Mouse (Mus musculus): ENCODE measurements around the gene Rai14. TPM values are rescaled to one million over a fixed set of nuclear protein-coding genes. Genes with fewer than 3 reads are reported as not detected.

Gene Rai14
- total RNA-seq, 2 experiments from 2014 or later = 4.1 to 4.4 TPM

- no peak for TF ChIP-seq CTCF (conservative IDR thresholded peaks at IDR 0.05)
- no peak overlapping the region for H3K27ac ChIP-seq
Measured at GRCm38 (mm10) chr15:10717284-10717683, 2.9 kb upstream of the Rai14 start.

GRCm38 (mm10) chr15:10715966-10716365 is 1.5 kb upstream of the Rai14 start:
- no peak for DNase-seq (ENCODE audit: low spot score in 2 of 2)
- no peak for TF ChIP-seq CTCF (conservative IDR thresholded peaks at IDR 0.05)
- H3K27ac ChIP-seq = no peak overlapping the region
- H3K4me3 ChIP-seq = no peak overlapping the region

More at GRCm38 (mm10) chr15:10717284-10717683, 2.9 kb upstream of the Rai14 start:
- H3K4me3 ChIP-seq = no peak overlapping the region
- no peak for DNase-seq (ENCODE audit: low spot score in 2 of 2)

- Histone ChIP-seq H3K27ac (peak overlapping the region; percentile 43), H3K4me3 (peak overlapping the region; percentile 72)
- DNase-seq (ENCODE audit: low spot score in 2 of 2) = no peak
- no peak for TF ChIP-seq CTCF (conservative IDR thresholded peaks at IDR 0.05)
Measured at GRCm38 (mm10) chr15:10715139-10715505, 698 bp upstream of the Rai14 start.

DNA sequence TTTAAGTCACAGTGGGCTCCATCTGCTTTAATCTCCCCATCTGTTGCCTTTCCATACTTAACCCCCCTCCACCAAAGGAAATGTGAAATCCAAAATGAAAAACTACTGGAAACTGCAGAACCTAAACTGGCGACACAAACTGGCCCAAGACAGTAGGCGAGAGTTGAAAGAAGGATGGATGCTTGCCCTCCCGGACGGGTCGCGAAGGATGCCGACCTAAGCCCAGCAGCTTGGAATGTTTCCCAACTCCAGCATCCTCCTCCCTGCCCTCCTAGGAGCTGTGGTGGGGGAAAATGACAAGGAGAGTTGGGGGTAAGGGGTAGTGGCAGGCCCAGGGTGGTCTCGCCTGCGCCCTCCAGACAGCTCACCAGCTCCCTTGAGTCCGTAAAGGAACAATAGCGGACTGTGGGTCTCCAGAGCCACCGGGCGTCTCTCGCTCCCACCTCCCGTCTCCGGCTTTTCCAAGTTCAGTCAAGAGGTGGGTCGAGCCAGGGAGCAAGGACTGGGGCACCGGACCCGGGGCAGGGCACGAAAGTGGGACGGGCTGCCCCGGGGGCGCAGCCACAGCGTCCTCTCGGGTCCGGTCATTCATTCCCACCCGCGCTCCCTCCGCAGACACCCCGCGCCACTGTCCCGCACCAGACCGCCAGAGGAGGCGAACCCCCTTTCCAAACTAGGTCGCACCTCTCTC is 653 bp downstream of the Rai14 start:
- H3K27ac ChIP-seq = peak overlapping the region; percentile 43
- peak overlapping the region; percentile 72 for H3K4me3 ChIP-seq
- no peak for TF ChIP-seq CTCF (conservative IDR thresholded peaks at IDR 0.05)
- no peak for DNase-seq (ENCODE audit: low spot score in 2 of 2)

- Histone ChIP-seq H3K27ac (no peak overlapping the region), H3K4me3 (peak overlapping the region; percentile 72)
- DNase-seq (ENCODE audit: low spot score in 2 of 2) = no peak
- no peak for TF ChIP-seq CTCF (conservative IDR thresholded peaks at IDR 0.05)
Measured at GRCm38 (mm10) chr15:10713181-10713625, 1.2 kb downstream of the Rai14 start.

- no peak overlapping the region for H3K4me3 ChIP-seq
- no peak for TF ChIP-seq CTCF (conservative IDR thresholded peaks at IDR 0.05)
Measured at GRCm38 (mm10) chr15:10712288-10712687, 2.1 kb downstream of the Rai14 start.

DNA sequence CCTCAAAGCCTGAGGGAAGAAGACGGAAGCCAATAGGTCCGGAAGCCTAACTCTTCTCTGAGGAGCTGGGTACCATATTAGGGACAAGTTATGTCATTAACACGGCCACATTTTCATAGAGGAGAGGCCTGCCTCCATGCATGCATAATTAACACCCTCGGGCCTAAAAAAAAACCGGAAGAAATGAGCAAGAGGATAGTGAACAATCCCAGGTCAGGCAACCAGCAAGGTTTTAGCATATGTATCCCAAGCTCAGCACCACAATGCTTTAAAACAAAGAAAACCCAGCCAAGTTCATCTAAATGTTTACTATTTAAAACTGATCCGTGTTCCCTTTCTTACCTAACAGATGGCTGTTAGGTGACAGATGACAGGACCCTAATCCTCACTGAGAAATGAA is 3.2 kb downstream of the Rai14 start:
- TF ChIP-seq CTCF (conservative IDR thresholded peaks at IDR 0.05) = no peak
- no peak for DNase-seq (ENCODE audit: low spot score in 2 of 2)
- no peak overlapping the region for H3K4me3 ChIP-seq
- no peak overlapping the region for H3K27ac ChIP-seq

More at GRCm38 (mm10) chr15:10712288-10712687, 2.1 kb downstream of the Rai14 start:
- H3K27ac ChIP-seq = no peak overlapping the region
- DNase-seq (ENCODE audit: low spot score in 2 of 2) = no peak

GRCm38 (mm10) chr15:10708591-10709272 is 5.7 kb downstream of the Rai14 start:
- no peak overlapping the region for H3K4me3 ChIP-seq
- TF ChIP-seq CTCF (conservative IDR thresholded peaks at IDR 0.05) = peak; percentile 68
- DNase-seq (ENCODE audit: low spot score in 2 of 2) = no peak
- H3K27ac ChIP-seq = no peak overlapping the region

DNA sequence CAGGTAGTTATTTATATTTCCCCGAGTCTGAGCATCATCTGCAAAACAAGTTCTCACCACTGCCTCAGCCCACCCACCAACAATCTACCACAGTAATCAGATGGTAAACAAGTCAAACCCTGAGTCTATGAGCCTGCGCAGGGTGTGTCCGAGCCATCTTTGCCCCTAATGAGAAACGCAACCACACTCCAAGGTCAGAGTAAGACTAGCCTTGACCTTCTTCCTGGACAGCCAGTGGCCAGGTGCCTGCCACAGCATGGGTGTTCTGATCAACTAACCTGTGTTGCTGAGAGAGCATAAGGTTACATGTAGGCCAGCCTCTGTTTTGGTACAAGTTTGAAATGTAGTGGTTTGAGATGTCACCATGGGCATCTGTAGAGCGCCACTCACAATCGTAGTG is 7.3 kb downstream of the Rai14 start:
- H3K27ac ChIP-seq = no peak overlapping the region
- no peak overlapping the region for H3K4me3 ChIP-seq
- no peak for DNase-seq (ENCODE audit: low spot score in 2 of 2)
- TF ChIP-seq CTCF (conservative IDR thresholded peaks at IDR 0.05) = no peak

DNA sequence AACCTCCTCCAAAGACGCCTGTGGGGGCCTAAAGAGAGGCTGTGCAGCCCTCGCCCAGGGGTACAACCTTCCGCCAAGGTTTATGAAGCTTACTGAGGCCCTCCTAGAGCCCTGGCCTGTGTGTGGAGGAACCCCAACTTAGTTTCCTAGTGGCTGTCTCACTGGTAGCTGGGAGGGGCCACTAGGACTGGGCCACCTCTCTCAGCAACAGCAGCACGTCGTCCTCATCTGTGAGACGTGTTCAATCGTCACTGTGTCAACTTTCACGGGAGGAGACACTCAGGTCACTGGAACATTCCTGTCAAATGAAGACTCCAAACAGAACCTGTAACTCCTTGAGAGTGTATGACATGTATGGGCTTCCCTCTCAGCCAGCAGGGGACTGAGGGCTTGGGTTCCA is 8.0 kb downstream of the Rai14 start:
- TF ChIP-seq CTCF (conservative IDR thresholded peaks at IDR 0.05) = no peak

DNA sequence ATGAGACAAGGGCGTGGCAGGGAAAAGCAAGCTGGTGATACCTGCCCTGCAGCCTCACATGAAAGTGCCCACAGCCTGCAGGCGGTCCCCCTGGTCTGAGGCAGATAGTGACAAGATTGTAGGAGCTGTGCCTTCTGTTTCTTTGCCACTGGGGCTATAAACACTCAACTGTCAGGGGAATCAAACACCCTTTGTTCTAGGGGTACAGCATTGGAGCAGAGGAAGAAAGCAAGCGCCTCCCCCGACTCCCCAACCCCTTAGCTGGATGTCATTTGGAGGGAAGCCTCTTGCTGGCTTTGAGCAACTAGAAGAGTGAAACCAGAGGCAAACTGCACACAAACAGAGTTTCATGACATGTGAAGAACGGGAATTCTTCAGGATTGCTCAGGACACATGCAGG is 8.7 kb downstream of the Rai14 start:
- no peak for DNase-seq (ENCODE audit: low spot score in 2 of 2)
- no peak for TF ChIP-seq CTCF (conservative IDR thresholded peaks at IDR 0.05)
- Histone ChIP-seq H3K27ac (no peak overlapping the region), H3K4me3 (no peak overlapping the region)

More for the DNA sequence above, 8.0 kb downstream of the Rai14 start:
- no peak for DNase-seq (ENCODE audit: low spot score in 2 of 2)
- no peak overlapping the region for H3K27ac ChIP-seq
- no peak overlapping the region for H3K4me3 ChIP-seq

DNA sequence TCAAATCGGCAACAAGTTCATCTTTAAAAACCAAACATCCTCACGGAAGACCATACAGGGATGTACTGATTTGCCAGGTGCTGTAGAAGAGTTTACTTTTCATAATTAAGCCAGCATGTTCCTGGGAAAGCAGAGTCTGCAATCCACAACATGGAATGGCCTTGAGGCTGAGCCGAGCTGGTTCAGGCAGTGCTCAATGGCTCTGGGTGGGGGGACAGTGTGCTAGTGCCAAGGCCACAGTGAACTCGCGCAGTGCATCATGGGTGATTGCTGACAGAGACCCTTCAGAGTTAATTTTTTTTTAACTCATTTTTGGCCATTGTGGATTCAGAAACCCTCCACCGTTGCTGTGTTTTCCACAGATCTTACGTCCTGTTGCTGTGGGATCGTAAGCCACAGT is 10.1 kb downstream of the Rai14 start:
- Histone ChIP-seq H3K4me3 (no peak overlapping the region), H3K27ac (no peak overlapping the region)
- DNase-seq (ENCODE audit: low spot score in 2 of 2) = no peak
- TF ChIP-seq CTCF (conservative IDR thresholded peaks at IDR 0.05) = no peak

GRCm38 (mm10) chr15:10701571-10701970 is 12.9 kb downstream of the Rai14 start:
- Histone ChIP-seq H3K4me3 (no peak overlapping the region), H3K27ac (no peak overlapping the region)
- TF ChIP-seq CTCF (conservative IDR thresholded peaks at IDR 0.05) = no peak
- DNase-seq (ENCODE audit: low spot score in 2 of 2) = no peak

Measured in layer of hippocampus, adult 2 months (tissue).